Mouse (Mus musculus): ENCODE measurements around the gene Jchain. TPM values are rescaled to one million over a fixed set of nuclear protein-coding genes. Genes with fewer than 3 reads are reported as not detected.

Gene Jchain
- 0.24 TPM in 1 of 2 replicates, not detected in the other for polyA plus RNA-seq (2016; fragmentation: Nextera tagmentation; extraction: Ambion mirVana)

DNA sequence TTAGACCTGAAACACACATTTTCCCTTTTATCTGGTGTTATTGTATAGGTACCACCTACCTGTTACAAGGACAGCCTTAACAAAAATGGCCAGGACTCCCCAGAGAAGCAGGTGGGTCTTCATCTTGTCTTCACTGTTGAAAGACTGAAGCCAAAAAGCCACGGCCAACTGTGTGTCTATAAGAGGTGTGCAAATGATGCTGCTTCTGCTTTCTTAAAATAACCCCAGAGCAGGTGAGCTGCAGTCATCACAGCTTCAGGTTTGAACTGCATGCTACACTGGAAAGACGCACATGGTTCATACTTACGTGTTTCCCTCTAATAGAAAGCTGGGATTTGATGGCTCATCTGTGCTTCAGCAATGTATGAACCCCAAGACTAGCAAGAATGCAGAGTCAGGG lies at the start of gene Jchain:
Gene Jchain, minus strand, starts transcription at position 235 of the 400 bp plus-strand sequence.
- Histone ChIP-seq H3K9ac (no peak within 1 kb of the TSS), H3K27ac (ENCODE audit: poor library complexity, severe bottlenecking) (no peak within 1 kb of the TSS), H3K4me2 (no peak within 1 kb of the TSS), H3K4me3 (no peak within 1 kb of the TSS), H3K9me3 (replicated peaks) (no peaks in the 10 kb centered on the region), H3K4me1 (replicated peaks) (0 out of 2 replicates have a peak, but pooled peaks cover 2% of the 10 kb centered on the region), H3K36me3 (no peaks in the 10 kb centered on the region), H3K27me3 (replicated peaks) (no peaks in the 10 kb centered on the region)
- 79% methylated on average over 3 of the region's 3 CpGs for WGBS
- ATAC-seq (ENCODE audit: insufficient number of reproducible peaks, low FRiP score) = no peak

DNA sequence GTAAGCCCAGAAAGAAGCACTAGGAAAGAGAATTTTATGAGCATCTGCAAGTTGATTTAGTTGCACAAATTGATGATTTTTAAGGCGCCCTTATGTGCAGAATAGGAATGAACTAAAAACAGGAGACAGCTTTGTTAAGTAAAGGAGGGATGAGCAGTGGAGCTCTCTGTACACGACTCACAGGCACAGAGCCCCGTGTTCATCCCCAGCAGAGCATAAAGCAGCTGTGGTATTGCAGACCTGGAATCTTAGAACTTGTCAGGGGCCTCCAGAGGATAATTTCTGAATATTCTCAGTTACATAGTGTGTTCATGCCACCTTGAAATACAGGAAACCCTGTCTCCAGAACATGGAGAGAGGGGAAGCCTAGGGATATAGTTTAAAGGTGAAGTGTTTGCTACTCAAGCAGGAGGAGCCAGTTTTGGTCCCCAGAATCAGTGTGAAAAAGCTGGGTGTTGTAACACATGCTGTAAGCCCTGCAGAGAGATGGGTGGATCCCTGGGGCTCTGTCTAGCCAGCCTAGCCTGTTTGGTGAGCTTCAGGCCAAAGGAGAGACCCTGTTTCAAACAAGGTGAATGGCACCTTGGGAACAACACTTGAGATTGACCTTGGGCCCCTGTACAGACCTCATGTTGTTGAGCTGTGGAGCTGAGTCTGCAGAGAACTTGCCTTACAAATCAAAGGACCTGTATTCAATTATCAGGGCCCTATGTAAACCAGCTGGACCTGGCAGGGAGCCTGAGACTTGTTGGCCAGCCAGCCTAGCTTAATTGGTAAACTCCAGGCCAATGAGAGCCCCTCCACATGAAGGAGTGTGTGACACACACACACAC lies 48.0 kb upstream of the Jchain start:
- WGBS = 70% methylated on average over 3 of the region's 3 CpGs
- Histone ChIP-seq H3K4me2 (no peak overlapping the region), H3K9ac (no peak overlapping the region), H3K27ac (ENCODE audit: poor library complexity, severe bottlenecking) (no peak overlapping the region), H3K4me1 (replicated peaks) (peaks cover 7% of the 10 kb centered on the region), H3K4me3 (no peak overlapping the region), H3K9me3 (replicated peaks) (no peaks in the 10 kb centered on the region), H3K36me3 (peaks cover 15% of the 10 kb centered on the region), H3K27me3 (replicated peaks) (no peaks in the 10 kb centered on the region)
- ATAC-seq (ENCODE audit: insufficient number of reproducible peaks, low FRiP score) = no peak

DNA sequence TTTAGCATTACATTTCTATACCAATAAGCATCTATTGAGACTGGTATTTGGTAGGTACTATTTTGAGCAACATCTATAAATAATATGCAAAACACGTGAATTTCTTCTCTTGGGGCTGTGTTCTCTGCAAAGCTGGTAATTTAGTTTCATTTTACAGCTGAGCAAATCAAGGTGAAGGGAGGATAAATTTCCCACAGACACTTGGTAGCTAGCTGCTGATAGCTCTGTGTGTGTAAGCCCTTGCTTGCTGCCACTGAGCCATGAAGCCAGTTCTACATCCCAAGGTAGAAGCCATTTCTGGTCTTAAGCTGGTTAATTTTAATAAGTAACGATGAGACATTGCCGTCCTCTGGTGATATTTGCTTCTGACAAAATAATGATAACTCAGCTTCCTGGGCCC lies 47.1 kb upstream of the Jchain start:
- Histone ChIP-seq H3K4me2 (no peak overlapping the region), H3K36me3 (peaks cover 22% of the 10 kb centered on the region), H3K4me3 (no peak overlapping the region), H3K27ac (ENCODE audit: poor library complexity, severe bottlenecking) (no peak overlapping the region), H3K4me1 (replicated peaks) (peaks cover 7% of the 10 kb centered on the region), H3K9ac (no peak overlapping the region), H3K9me3 (replicated peaks) (no peaks in the 10 kb centered on the region), H3K27me3 (replicated peaks) (no peaks in the 10 kb centered on the region)
- 90% methylated on average over 3 of the region's 3 CpGs for whole genome bisulfite sequencing
- no peak for ATAC-seq (ENCODE audit: insufficient number of reproducible peaks, low FRiP score)

DNA sequence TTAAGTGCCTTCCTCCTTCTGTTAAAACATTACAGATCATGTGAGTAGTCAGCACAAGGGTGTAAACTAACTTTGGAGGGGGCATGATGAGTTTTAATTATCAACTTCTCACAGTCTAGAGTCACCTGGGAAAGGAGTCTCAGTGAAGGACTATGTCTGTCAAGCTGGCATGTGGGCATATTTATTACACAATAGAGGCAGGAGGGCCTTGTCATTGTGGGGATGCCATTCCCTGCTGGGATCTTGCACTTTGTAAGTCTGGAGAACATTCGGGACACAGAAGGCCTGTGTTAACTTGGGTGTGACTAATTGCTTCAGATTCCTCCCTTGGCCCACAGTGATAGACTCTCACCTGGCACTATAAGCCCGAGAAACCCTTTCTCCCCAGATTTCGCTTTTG lies 41.9 kb upstream of the Jchain start:
- 87% methylated on average over 3 of the region's 3 CpGs for WGBS

DNA sequence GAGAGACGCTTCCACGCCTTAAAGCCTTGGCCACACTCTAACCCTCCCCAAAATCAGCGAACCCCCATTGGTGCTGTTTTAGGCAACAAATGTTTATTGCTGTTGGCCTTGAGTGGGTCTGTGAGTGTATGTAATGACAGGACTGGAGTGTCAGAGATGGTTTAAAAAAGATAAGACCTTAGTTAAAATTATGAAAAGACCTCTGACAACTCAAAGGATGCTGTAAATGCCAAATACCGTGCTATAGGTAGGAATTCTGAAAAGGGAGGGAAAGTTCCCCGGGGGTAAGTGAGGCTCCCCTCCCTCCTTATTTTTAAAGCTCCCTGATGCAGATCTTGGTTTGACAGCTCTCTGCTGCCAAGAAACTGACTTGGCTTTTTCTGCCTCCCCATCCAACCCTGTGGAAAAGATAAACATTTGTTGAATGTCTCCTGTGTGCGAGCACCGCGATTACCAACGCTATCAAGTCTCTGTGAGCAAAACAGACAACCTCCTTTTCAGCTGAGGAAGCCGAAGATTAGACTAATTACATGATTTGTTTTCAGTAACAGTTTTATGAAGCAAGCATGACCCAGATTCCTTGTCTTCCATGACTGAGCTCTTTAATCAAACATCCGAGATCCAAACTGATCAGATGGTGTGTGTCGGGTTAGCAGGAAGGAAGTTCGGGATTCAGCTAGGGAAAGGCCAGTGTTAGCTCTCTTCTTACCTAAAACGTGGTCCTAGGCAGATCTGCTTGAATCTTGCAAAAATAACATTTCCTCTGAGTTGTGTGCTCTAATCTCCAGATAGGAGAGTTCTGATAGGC lies 38.5 kb upstream of the Jchain start:
- Histone ChIP-seq H3K27me3 (replicated peaks) (no peaks in the 10 kb centered on the region), H3K9ac (peak overlapping the region; percentile 92), H3K4me2 (peak overlapping the region; percentile 79), H3K4me3 (peak overlapping the region; percentile 94), H3K36me3 (peaks cover 26% of the 10 kb centered on the region), H3K27ac (ENCODE audit: poor library complexity, severe bottlenecking) (peak overlapping the region; percentile 95), H3K9me3 (replicated peaks) (no peaks in the 10 kb centered on the region), H3K4me1 (replicated peaks) (peaks cover 10% of the 10 kb centered on the region)
- WGBS = 3% methylated on average over 14 of the region's 14 CpGs
- ATAC-seq (ENCODE audit: insufficient number of reproducible peaks, low FRiP score) = no peak

More for the DNA sequence above, 41.9 kb upstream of the Jchain start:
- Histone ChIP-seq H3K27ac (ENCODE audit: poor library complexity, severe bottlenecking) (no peak overlapping the region), H3K4me2 (no peak overlapping the region), H3K4me3 (no peak overlapping the region), H3K9me3 (replicated peaks) (no peaks in the 10 kb centered on the region), H3K36me3 (peaks cover 36% of the 10 kb centered on the region), H3K4me1 (replicated peaks) (peaks cover 8% of the 10 kb centered on the region), H3K27me3 (replicated peaks) (no peaks in the 10 kb centered on the region), H3K9ac (no peak overlapping the region)
- no peak for ATAC-seq (ENCODE audit: insufficient number of reproducible peaks, low FRiP score)

DNA sequence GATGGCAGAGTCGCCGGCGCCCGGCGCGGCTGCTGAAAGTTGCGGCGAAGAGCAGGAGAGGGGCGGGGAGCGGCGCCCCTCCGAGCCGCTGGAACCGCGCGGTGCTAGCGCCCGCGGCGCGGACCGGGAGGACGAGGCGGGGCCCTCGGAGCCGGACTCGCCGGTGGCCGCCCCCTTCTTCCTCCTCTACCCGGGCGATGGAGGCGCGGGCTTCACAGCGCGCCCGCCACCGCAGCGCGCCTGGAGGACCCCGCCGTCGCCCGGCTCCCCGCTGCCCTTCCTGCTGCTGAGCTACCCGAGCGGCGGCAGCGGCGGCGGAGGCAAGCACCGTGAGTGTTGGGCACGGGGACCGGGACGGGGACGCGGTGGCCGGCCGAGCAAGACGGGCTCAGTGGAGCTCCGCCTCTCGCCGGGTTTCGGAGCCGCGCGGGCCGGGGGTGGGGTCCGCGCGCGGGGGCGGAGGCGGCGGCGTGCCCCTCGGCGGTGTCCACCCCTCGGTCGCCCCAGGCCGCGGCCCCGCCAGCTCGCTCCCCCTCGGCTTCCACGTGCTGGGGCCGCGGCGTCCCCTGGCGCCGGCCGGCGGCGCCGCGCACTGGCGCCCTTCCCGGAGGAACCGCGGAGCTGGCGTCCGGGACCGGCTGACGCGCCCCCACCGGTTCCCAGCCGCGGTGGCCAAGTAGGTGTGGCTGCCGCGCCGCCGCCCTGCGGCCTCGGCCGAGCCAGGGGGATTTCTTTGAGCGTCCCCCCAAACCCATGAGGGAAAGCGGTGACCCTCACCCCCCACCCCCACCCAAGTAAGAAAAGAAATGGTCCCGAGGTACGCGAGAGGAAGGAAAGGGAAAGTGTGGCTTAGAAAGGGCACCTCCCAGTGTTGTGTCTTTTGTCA lies 37.7 kb upstream of the Jchain start:
- H3K27ac ChIP-seq (ENCODE audit: poor library complexity, severe bottlenecking) = peak overlapping the region; percentile 95
- peaks cover 18% of the 10 kb centered on the region for H3K36me3 ChIP-seq
- peak overlapping the region; percentile 94 for H3K4me3 ChIP-seq
- no peaks in the 10 kb centered on the region for H3K9me3 ChIP-seq (replicated peaks)
- peak; percentile 71 for ATAC-seq (ENCODE audit: insufficient number of reproducible peaks, low FRiP score)
- H3K4me1 ChIP-seq (replicated peaks) = peaks cover 10% of the 10 kb centered on the region
- no peaks in the 10 kb centered on the region for H3K27me3 ChIP-seq (replicated peaks)
- WGBS = 2% methylated on average over 91 of the region's 119 CpGs
- peak overlapping the region; percentile 79 for H3K4me2 ChIP-seq
- H3K9ac ChIP-seq = peak overlapping the region; percentile 92

DNA sequence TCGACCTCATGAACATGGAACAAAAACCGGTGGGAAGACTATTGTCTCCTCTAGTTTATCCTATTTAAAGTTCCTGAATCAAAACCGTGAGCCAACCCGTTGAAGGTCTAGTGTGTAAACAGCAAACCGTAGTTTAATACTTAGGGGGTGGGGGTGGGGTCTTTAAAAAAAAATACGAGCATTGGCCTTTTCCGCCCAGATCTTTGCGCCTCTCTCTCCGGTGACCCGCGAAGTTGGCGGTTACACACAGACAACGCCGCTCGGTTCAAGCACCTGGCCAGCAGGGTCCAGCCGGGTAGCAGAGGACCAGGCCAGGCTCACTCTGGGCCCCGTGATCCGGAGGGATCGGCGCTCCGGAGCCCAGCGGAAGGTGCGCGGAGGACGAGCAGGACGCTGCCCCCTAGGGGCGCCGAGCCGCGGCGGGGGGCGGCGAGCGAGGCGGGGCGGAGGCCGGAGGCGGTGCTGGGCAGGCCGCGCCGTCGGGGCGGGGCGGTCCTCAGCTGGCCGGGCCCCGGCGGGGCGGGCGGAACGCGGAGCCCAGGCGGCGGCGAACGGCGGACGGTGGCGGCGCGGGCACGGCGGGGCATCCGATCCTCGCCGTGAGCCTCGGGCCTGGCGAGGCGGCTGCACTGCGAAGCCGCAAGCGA lies 36.9 kb upstream of the Jchain start, which contains the start of gene Rufy3:
Gene Rufy3, plus strand, starts transcription at position 540 of the 647 bp plus-strand sequence.
- peak within 1 kb of the TSS; percentile 92 for H3K9ac ChIP-seq
- no peaks in the 10 kb centered on the region for H3K27me3 ChIP-seq (replicated peaks)
- peak within 1 kb of the TSS; percentile 95 for H3K27ac ChIP-seq (ENCODE audit: poor library complexity, severe bottlenecking)
- peaks cover 10% of the 10 kb centered on the region for H3K4me1 ChIP-seq (replicated peaks)
- ATAC-seq (ENCODE audit: insufficient number of reproducible peaks, low FRiP score) = peak; percentile 93
- H3K36me3 ChIP-seq = peaks cover 14% of the 10 kb centered on the region; the same call in 1 of the 2 replicates
- peak within 1 kb of the TSS; percentile 79 for H3K4me2 ChIP-seq
- no peaks in the 10 kb centered on the region for H3K9me3 ChIP-seq (replicated peaks)
- peak within 1 kb of the TSS; percentile 94 for H3K4me3 ChIP-seq
- 3% methylated on average over 71 of the region's 71 CpGs for WGBS

DNA sequence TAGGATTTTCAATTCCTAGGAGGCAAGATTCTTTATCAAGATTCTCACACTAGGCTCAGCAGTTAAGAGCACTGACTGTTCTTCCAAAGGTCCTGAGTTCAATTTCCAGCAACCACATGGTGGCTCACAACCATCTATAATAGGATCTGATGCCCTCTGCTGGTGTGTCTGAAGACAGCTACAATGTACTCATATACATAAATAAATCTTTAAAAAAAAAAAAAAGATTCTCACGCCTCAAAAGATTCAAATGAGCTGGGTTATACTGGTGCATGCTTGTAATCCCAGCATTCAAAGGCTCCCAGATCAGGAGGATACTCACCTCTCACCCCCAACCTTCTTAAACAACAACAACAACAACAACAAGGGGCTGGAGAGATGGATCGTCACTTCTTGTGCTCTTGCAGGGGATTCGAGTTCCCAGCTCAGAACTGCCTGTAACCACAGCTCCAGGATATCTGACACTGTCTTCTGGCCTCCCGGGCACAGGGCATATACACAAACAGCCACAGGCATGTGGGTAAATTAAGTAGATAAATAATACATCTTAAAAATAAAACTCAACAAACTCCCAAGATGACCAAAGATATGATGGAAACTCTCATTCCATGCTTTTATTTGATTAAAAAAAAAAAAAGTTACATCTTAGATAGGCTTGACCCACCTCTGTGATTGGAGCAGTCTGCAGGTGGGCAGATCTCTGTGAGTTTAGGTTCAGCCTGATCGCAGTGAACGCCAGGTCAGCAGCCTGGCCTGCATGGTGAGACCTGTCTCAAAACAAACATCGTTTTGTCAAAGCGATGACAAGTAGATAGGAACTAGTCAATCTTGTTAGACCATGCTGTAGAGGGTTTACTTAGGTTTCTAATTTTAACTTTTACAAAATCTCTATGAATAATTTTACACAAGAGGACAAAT lies 35.4 kb upstream of the Jchain start:
- Histone ChIP-seq H3K9ac (no peak overlapping the region), H3K36me3 (peaks cover 1% of the 10 kb centered on the region; the same call in 1 of the 2 replicates), H3K4me1 (replicated peaks) (peaks cover 10% of the 10 kb centered on the region), H3K27me3 (replicated peaks) (no peaks in the 10 kb centered on the region), H3K4me2 (no peak overlapping the region), H3K9me3 (replicated peaks) (no peaks in the 10 kb centered on the region), H3K4me3 (no peak overlapping the region), H3K27ac (ENCODE audit: poor library complexity, severe bottlenecking) (no peak overlapping the region)
- 56% methylated on average over 8 of the region's 8 CpGs for WGBS
- no peak for ATAC-seq (ENCODE audit: insufficient number of reproducible peaks, low FRiP score)

DNA sequence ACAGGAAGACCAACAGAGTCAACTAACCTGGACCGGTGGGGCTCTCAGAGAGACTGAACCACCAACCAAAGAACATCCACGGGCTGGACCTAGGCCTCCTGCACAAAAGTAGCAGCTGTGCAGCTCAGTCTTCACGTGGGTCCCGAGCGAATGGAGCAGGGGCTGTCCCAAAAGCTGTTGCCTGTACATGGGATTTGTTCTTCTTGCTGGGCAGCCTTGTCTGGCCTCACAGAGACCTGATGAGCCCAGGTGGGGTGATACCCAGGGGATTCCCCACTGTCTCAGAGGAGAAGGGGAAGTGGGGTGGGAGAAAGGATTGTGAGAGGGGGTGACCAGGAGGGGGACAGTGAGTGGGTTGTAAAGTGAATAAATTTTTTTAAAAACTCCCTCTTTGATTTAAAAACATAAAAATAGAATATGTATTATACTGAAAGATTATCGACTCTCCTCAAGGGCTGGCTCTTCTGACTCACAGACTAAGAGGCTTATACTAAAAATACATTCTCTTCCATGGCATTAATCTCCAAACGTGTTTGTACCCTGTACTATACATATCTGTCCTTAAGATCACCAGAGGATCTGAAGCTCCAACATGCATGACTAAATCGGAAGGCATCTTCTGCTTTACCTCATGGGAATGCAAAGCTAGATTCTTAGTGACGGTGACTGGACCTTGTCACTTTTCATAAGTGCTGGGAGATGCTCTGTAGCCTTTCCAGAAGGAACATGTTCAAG lies 33.6 kb upstream of the Jchain start:
- Histone ChIP-seq H3K27me3 (replicated peaks) (no peaks in the 10 kb centered on the region), H3K9me3 (replicated peaks) (no peaks in the 10 kb centered on the region), H3K4me1 (replicated peaks) (peaks cover 8% of the 10 kb centered on the region), H3K36me3 (no peaks in the 10 kb centered on the region; the same call in 1 of the 2 replicates), H3K4me3 (no peak overlapping the region), H3K27ac (ENCODE audit: poor library complexity, severe bottlenecking) (no peak overlapping the region), H3K9ac (no peak overlapping the region), H3K4me2 (no peak overlapping the region)
- no peak for ATAC-seq (ENCODE audit: insufficient number of reproducible peaks, low FRiP score)
- WGBS = 73% methylated on average over 9 of the region's 9 CpGs
